Mouse (Mus musculus) bone marrow, adult 2 months (tissue): ENCODE measurements around the gene Mdfi.

Source experiments
- CTCF ChIP-seq: fragments of 200-500 bp; IDR thresholded peaks from 2 replicates; pipeline ENCODE4 v1.5.1; 2011; ENCODE audit warnings: low read length, control low read depth; ENCODE audit not compliant: control insufficient read depth, insufficient read depth
- POLR2A ChIP-seq: fragments of 200-500 bp; IDR thresholded peaks from 2 replicates; pipeline ENCODE4 v1.6.1; 2011; ENCODE audit warnings: low read depth, mild to moderate bottlenecking, control low read depth, low read length, borderline replicate concordance; ENCODE audit not compliant: control insufficient read depth

DNA sequence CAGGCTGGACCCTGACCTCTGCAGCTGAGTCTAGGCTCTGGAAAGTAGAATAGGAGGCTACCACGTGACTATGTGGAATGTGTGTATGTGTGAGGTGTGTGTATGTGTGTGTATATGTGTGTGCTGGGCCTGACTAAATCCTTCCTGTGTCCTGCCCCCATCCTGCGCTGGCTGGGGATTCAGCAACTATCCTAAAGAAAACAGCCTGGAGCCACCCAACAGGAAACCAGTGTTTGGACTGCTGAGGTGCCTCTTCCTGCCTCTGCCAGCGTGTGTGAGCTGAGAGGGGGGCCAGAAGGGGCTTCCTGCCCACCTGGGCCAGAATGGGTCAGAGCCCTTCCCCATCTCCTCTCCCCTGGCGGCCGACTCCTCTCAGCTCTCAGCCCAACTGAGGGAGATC lies 20.9 kb downstream of the Mdfi start:
- TF ChIP-seq POLR2A = no peak
- no peak for TF ChIP-seq CTCF
